Mouse (Mus musculus): ENCODE measurements around the gene Stxbp1.
A peak's percentile ranks its signal among the peaks of the same experiment; 100 is the strongest.

Stxbp1 gene

DNA sequence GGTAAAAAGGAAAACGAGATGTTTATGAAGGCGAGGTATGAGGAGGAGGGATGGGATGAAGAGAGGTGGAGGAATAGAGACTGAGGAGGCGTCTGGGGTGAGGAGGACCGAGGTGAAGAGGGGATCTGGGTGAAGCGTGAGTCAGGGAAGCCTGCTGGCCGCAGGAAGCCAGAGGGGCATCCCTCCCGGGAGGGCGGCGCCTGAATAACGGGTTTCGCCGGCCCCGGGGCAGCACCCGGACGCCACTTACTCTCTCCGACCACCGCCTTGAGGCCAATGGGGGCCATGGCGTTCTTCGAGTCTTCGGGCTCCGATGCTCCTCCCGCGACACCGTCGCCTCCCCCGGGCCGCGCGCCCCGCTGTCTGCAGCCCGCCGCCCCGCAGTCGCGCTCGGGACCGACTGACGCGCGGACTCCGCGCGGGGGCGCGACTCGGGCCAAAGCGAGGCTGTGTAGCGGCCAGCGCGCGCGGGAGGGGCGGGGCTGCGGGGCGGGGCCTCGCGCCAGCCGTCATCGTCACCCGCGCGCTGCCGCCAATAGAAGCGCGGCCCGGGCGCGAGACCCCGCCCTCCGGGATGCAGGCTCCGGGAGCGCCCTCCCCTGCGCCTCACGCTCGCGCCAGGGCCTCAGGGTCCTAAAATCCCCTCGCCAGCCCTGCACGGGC is at the start of gene Stxbp1:
Stxbp1 (minus strand) TSS at position 441 of the 663 bp plus-strand sequence.
- DNase-seq, result peak; percentile 94

DNA sequence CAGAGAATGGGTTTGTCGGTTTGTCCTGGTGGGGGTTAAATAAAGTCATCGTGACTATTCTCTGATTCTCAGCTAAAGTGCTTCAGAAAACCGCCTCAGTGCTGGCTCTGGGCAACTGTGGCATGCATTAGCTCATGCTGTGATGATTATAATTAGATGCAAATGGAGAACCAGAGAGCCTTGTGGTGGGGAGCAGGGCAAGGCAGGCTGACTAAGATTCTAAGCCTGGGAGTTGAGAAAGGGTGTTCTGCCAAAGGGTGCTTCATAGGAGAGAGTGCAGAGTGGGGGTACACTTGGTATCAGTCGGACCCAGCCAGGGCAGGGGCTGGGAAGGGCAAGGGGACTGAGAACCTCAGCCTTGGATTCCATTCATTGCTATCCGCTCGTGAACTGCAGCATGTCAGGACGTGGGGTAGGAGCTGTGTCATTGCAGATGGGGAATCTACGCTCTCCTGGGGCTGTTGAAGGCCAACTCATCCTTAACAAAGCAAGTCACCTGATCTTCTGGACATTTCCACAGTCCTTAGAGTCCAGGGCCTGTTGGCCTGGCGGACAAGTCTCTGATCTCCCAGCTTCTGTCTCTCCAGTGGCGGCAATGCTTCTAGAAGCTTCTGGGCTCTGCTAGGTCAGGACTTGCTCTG is 49.6 kb upstream of the Stxbp1 start:
- DNase-seq, result no peak

DNA sequence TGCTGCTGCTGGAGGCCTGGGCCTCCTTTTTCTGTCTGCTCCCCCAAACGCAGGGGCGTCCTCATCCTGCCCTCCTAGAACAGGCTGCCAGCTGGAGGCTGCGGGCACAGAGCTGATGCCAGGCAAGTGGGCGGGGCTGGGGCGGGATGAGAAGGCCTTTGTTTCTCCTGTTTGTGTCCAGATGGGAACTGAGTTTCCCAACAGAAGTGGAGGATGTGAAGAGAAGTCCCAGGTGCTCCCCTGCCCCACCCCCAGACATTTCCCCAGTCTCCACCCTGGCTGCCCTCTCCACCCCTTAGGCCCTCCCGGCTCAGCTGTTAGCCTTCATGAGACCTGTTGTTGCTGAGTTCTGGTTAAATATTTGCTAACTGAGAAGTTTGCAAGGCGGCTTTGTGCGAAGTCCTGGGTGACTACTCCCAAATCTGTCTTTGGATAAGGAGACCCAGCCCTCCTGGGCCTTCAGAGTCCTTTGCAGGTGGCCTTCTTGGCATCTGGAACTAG is 48.6 kb upstream of the Stxbp1 start:
- DNase-seq, result no peak

DNA sequence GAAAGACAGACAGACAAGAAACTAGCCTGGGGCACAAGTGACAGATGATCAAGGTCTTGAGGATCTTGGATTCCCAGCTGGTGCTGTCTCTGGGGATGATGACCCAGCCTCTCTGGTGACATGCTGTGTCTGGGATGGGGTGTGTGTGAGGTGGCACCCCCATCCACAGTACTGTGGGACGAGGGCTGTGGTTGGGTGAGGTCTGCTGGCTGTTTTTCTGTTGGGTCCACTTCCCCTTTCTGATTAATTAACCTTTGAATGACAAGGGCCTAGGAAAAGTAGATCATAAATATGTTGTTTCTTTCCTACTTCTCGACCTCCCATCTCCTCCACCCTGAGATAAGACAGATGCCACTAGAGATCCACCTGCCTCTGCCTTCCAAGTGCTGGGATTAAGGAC is 47.1 kb upstream of the Stxbp1 start:
- no peak for DNase-seq

DNA sequence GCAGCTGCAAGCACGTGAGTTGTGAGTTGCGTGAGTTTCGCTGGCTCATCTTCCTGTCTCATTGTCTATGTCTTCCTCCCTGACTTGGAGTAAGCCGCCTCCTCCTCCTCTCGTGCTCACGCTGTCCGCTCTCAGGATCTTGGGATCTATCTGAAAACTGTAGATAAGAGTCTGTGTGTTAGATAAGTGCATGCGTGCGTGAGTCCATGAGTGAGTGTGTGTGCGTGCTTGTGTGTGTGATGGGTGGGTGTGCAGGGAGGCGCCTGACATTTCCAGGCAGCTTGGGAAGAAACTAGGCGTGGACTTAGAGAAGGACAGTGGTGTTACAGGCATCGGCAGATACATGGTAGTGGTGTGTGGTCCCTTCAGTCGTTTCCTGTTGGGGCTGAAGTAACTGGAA is 45.4 kb upstream of the Stxbp1 start:
- no peak for DNase-seq

DNA sequence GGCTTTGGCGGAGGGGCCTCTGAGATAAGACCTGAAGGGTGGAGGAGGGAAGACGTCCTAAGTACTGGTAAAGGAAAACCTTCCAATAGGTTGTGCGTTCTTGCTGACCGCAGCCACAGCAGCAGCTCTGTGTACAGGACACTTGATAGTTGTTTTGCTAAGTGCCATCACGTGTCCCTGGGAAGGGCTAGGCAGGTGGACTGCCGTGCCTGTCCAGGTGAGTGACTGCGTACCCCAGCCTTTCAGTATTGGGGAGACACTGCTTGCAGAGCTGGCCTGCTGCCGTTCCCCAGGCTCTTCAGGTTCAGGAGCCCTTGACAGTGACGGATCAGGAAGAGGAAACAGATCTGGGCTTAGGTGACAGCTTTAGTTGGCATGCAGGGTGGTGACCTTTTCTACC is 44.2 kb upstream of the Stxbp1 start:
- no peak for DNase-seq

DNA sequence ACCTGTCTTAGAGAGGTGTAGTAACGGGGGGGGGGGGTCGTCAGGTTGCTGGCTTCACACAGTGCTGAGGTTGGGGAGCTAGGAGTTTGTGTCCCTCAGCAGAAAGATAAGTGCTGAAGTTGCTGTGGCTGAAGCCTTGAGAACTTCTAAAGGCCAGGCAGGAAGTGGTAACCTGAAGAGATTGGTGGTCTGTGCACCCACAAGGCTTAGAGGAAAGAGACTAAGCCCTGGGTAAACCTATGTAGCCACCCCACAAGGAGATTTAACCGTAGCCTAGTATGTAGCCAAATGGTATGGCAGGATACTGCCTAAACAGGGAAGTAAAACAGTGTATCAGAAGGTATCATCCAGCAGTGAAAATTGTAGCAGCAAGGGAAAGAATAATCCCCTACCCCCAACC is 43.2 kb upstream of the Stxbp1 start:
- DNase-seq, result no peak

DNA sequence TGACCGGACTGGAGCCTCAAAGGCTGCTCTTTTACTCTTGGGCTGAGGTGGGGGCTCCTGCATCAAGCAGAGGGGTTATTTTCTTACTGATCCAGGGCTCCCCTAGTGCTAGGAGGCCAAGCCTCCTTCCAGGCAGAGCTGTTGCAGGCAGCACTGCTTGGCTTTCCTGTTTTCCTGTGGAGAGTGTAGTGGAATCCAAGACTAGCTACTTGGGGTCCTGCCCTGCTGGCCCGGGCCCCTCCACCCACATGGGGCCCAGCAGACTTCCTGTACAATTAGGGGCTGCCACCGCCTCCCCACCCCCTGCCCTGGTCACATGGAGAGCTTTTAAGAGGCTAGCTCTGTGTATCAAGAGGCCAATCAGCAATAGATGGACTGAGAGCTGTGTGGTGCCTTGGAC is 41.5 kb upstream of the Stxbp1 start:
- DNase-seq, result no peak

DNA sequence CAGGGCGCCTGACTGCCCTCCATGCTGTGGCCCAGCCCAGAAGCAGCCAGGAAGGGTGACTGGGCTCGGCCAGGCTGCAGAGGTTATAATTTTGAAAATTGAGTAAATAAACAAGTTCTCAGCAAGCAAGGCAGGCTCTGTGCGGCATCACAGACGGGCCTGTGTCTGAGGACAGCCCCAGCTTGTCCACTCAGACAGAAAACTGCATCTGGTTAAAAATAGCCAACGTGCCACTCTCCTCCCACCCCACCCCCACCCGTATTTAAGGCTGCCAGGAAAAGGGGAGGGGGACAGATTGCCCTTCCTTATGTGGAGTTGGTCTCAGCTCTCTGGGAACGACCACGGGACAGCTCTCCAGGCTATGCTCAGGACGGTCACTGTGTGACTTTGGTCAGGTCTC is 41.0 kb upstream of the Stxbp1 start:
- no peak for DNase-seq

DNA sequence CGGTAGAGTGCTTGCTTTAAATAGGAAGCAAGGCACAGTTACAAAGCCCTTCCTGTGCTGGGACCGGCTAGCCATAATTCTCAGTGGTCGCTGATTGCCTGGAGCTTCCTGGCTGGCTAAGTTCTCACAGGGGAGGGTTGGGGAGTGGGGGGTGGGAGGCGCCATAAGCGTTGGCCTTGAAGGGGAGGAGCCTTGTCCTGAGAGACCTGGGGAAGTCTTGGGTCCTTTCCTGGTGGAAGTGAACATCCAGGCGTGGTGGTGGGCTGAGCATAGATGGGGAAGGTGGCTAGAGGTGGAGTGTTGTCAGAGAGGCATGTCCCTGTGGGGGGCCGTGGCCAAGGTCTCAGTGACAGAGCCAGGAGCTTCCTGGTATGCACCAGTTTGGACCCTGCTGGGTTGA is 37.7 kb upstream of the Stxbp1 start:
- DNase-seq, result no peak

DNA sequence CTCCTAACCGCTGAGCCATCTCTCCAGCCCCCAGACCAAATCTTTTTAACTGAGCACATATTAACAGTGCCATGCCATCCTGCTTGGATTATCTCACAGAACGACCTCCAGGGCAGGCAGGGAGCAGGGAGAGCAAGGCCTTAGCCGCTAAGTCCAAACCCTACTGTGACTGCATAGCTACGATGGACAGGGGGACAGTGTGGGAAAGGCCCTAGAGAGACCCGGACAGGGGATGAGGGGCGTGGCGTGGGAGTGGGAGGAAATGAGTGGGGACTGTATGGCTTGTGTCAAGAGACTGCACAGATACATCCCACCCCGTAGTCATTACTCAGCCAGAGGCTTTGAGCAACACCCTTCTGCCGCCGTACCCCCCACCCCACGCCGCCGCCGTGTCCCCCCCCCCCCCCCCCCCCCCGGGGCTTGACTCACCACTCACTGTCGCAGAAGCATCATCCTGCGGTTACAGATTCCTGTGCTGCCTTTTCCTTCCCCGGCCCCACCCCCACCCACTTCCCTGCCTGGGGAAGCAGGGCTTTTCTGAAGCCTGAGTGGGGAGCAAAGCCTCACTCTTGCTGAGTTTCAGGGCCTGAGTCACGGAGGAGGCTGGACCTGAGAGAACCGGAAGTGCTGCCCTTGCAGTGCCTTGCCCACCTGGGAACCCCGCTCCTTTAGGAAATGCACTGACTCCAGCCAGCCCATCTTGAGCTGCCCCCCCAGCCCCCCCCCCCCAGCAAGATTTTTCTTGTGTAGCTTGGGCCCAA is 35.4 kb upstream of the Stxbp1 start:
- DNase-seq, result no peak

DNA sequence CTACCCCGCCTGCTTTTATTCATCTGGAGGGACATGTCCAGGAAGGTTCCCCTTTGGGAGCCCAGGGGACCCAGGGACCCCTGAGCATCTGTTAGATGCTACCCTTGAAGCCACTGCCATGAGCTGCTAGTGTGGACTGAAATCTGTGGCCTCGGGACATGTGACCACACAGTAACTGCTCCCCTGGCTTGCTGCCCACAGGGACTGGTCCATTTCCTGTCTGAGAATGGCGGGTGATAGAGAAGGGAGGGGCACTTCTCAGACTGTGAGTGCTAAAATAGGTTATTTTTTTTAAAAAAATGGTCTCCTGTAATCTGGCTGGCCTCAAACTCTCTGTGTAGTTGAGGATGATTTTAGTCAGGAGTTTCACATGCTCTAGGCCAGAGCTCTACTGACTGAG is 34.7 kb upstream of the Stxbp1 start:
- peak; percentile 60 for DNase-seq

DNA sequence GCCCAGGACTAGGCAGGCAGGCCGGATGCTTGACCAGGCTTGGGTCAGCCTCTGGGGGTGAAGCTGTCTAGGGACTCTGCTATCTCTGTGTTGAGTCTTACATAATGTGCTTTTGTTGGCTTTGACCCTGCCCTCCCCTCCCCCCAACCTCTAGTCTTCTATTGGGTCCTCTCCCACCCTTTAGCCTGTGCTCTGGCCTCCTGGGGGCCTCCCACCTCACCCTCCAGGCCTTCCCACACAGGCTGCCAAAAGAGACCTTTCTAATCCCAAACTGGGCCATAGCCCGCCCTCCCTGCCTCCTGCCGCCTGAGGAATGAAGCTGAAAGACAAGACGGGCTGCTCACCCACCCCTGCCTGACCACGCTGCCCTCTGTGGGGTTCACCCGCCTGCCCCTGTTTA is 34.0 kb upstream of the Stxbp1 start:
- no peak for DNase-seq

DNA sequence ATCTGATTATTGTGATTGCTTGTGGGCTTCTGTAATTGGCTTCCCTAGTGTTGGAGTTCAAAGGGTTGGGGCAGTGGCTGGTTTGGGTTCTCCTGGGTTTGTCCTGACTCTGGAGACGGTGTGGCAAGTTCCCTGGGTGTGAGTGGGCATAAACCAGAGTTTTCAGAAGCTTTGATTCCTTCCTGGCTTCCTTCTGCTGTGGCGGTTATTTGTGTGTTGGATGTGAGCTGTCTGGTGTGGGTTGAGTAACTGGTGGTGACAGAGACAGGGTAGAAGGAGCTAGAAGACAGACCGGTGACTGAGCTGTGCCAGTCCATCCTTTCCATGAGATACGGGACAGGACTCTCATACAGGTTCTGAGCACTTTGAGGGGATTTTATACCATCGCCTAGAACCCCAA is 32.5 kb upstream of the Stxbp1 start:
- DNase-seq, result no peak

DNA sequence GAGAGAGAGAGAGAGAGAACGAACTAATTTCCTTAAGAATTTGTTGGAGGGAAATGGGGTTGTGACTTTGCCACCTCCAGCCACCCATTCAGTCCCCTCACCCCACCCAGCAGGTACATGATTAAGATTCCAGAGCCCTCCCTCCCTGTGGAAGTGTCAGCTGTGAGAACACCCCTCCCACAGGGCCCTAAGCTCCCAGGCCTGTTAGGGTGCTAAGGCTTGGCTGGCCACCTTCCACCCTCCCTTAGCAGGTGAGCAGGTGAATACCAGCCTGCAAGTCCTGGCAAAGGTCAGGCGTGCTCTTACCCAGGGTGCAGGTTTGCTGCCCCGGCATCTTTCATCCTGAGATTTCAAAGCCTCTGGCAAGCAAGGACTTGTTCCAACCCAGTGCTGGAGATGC is 31.4 kb upstream of the Stxbp1 start:
- DNase-seq, result no peak

DNA sequence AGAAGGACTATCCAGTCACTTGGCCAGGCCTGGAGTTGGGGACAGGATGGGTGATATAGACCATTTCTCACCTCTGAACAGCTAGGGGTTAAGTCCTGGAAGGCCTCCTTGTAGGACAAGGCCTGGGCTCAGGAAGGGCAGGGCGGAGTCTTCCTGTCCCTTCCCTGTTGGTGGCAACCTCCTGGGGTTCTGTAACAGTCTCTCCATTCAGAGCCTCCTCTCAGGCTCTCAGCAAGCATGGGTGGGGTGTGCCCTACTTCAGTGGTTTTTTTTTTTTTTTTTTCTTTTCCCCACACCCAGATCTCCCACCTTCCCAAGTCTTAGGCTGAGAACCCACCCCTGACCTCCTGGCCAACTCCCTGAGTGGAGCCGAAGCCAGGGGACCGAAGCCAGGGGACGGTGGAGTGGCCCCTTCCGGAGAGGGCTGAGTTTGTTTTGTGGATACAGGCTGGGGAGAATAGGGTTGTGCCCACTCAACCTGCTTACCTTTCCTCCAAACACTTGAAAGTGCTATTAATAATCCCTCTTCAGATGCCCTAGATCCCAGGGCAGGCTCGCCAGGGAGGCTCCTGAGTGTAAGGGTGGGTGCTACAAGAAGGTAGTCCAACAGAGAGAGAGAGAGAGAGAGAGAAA is 30.8 kb upstream of the Stxbp1 start:
- no peak for DNase-seq

DNA sequence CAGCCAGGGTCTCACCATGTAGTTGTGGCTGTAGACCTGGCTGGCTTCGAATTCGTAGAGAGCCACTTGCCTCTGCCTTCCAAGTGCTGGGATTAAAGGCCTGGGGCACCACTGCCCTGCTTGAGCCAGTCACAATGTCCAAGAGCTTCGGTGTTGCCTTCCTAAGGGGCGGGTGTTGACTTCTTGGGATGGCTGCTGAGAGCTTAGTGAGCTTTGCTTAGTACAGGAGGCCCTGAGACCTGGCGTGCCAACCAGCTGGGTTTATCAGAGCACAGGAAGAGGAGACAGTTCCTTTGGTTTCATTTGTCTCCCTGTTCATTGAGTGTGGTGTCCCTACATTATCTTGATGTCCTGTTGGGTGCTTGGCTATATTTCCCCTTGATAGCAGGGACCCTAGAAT is 30.3 kb upstream of the Stxbp1 start:
- no peak for DNase-seq

DNA sequence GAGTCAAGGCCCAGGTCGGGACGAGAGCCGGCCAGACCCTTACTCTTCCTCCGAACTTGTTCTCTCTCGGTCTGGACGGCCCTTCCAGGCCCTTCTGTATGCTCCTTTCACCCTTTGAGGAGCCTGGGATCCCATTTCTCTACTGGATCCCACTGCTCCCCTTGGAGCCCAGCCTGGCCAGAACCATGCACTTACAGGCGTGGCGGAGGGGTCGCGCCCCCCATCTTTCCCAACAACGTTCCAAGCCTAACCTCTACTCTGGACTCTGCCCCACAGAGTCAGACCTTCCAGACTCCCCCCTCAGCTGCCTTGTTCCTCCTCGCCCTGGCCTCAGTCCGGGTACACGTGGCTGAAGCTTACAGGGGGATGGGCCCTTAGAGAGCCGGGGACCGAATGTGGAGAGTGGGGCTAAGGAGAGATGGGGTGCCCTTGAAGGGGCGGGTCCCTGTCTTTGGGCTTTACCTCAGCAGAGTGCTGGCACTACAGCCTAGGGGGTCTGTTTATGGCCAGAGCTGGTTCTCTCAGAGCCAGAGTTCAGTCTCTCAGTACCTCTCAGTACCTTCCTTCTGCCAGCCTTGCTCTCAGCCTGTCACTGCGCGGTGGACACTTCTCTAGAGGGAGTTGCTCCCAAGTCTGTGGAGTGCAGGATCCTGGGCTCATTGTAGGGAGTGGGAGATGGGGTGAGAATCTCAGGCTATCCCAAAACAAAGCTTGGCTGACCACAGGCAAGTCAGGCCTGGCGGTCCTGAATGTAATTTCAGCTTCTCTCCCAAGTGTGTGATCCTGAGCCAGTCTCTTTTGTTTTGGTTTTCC is 29.7 kb upstream of the Stxbp1 start:
- DNase-seq, result peak; percentile 26

DNA sequence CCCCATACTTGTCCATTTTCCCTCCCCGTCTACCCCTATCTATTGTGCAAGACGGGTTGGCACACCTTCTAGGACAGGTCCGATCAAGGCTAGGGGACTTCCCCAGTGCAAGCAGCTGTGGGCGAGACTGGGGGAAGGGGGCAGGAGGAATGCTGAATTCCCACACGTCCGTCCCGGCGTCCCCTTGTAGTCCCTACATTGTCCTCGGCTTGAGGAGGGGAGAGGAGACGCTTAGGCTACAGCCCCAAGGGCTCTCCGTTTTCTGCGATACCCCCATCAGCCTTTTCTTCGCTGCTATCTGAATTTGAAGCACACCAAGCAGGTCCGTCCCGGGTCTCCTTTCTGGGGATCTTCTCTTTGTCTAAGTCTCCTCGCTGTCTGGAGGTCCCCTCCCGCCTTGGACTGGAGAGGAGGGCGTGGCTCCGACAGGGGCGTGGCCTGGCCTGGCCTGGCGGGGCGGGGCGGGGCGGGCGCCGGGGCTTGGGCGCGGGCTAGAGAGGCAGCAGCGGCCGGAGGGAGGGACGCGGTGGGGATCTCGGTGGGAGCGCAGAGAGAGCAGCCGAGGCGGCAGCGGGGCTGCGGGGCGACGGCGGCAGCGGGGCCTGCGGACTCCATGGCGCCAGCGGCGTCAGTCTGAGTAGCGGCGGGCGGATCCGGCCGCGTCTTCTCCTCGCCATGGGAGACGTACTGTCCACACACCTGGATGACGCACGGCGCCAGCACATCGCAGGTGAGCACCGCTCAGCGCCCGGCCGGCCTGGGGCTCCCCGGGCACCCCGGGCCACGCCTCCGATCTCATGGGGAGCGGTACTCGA is 28.8 kb upstream of the Stxbp1 start, which contains the start of gene Fam129b:
Fam129b (plus strand) TSS at position 440 of the 815 bp plus-strand sequence.
- peak; percentile 82 for DNase-seq

DNA sequence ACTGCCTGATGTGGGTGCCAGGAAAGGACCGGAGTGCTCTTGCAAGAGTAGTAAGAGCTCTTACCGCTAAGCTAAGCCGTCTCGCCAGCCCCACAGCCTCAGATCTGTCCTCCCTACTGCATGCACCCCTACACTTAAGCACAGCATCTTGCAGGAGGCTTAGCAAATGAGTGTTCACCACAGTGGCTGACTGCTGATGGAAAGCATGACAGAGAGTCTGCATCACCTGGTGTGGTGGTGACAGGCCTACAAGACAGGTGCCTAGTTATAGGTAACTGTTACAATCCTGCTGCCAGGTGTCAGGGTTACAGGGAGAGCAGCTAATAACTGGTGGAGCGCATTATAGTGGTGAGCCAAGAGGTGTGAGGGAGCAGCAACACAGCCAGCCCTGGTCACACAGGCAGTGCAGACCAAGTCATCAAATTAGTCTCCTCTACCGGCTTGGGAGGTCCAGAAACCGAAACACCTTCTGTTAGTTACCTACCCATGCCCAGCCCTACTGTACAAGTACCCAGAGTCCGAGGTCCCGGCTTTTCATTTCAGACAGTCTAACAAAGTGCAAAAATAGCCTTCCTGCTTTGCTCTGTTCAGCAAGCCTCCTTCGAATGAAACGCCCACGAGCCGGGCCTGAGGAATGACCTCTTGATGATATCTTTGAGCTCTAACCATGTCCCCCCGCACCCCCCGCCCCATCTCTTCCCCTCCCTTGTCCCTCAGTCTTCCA is 28.1 kb upstream of the Stxbp1 start:
- DNase-seq, result peak; percentile 40

DNA sequence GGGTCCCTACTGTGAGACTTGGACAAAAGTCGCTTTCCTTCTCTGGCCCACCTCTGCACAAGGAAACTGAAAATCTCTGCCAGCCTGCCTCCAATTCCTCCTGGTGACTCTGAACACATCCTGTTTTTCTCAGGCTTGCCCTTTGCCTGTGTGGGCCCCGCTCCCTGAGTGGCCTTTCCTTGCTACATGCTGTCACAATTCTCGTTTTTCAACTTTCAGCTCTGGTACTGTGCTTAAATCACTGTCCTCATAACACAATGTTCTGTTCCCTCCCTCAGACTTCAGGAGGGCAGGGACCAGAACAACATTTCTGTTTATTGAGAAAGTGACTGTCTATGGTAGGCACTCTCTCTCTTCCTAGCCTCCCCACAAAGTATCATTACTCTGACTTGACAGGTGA is 27.0 kb upstream of the Stxbp1 start:
- DNase-seq, result no peak

All from right cerebral cortex, postnatal 4 days (tissue).